Mouse (Mus musculus): ENCODE measurements around the gene Cyp4v3. TPM values are rescaled to one million over a fixed set of nuclear protein-coding genes. Genes with fewer than 3 reads are reported as not detected.
"Not testable (repeated sequence)": the region's sequence is repeated elsewhere in the genome, so short reads cannot be mapped to it uniquely, and the experiment has no call there.

Gene Cyp4v3
- 1 to 10 TPM in 1 of 2 experiments, under 1 TPM in 1; 0.73 to 1.0 TPM for total RNA-seq (2021)
- long read RNA-seq, experiment 1 = 0 reads
- long read RNA-seq, experiment 2, partial matches to known transcripts = 0 of 2 reads
- long read RNA-seq, experiment 2, other reads (novel, unspliced or antisense) = 0 of 2 reads

DNA sequence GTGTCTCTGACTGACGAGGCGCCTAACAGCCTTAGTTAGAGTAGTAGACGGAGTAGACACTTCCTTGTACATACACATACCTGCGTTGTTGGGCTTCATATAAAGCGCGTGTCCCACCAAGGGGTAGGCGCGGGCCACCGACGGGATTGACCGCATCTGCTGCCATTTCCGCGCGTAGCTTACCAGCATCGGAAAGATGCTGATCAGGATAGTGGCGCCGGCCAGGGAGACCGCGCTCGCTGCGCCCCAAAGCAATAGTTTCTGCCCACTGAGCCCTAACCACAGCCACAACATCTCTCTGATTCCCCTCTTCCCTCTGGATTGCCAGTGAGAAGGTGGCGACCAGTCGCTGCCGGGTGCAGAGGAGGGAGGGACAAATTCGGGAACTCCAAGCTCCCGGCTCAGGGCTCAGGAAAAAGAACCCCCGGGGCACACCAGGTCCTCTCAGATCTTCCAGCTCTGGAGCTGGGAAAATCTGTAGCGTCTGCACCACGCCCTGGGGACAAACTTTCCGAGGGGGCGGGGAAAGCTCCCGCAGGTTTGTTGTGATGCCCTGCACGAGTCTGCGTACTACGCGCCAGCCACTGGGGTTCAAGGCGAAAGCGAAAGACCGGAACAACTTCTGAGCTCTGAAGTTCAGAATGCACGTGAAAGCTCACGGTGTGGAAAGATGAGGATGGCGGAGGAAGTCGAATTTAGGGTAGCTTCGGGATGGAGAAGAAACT, at the start of gene Cyp4v3:
Gene Cyp4v3 (minus strand): TSS at position 532 of the 725 bp plus-strand sequence.
- DNase-seq = peak; percentile 62
- intact Hi-C loops (cut with DNase I; ENCODE audit: low total_unique reads) = no loop called here

DNA sequence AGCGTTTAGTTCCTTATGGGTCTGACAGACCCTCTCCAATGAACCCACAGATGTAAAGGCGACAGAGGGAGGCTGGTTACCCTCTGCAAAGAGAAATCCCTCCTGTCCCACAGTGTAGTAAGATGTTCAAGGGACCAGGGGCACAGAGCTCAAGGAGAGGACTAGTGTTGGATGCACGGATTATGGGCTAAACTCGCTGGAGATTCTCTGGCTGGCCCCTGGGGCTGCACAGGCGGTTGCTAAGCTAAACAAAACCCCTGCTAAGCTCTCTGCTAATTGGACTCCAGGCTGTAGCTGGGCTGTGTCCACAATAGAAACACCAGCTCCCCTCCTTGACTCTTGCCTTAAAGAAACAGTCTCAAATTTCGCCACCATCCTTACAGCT, 48.9 kb upstream of the Cyp4v3 start, which contains the start of gene Fam149a:
Gene Fam149a (minus strand): TSS at position 329 of the 385 bp plus-strand sequence.
- DNase-seq = no peak
- intact Hi-C loops (cut with DNase I; ENCODE audit: low total_unique reads) = no loop called here

DNA sequence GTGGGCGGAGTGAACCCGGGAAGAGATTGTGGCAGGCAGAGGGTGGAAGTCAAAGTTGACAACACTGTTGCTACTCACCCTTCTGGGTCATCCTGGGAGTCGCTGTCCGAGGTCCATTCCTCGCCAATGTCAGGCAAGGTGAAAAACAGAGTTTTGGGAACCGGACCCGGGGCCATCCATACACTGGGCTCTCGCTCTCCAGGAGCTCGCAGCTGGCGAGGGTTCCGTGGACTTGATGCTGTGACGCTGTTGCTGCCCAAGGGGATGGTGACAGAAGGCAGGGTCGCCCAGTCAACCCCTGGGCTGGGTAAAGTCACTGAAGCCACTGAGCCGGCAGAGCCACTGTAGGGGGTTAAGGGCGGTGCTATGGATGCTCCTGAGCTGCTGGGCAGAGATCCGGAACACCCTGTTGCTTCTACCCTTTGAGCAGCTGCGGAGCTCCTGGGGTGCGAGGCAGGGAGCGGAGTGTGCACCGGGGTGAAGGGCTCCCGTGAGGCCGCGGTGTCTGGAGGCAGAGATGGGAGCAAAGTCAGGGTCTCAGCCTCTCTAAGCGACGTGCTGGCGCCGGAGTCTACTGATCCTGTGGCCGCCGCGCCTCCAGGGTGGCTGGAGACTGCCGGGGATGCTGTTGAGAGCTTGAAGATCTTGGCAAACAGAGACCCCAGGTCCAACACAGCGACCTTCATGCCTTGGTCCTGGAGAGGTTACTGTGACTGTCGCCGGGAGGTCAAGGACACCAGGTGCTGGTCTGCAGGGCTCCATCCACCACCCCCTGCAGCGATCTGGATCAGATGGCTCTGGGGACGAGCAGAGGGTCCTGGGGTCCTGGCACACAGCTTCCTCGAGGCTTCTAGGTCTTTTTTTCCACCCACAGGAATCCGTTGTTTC, 48.3 kb upstream of the Cyp4v3 start:
- DNase-seq = no peak
- intact Hi-C loops (cut with DNase I; ENCODE audit: low total_unique reads) = no loop called here

DNA sequence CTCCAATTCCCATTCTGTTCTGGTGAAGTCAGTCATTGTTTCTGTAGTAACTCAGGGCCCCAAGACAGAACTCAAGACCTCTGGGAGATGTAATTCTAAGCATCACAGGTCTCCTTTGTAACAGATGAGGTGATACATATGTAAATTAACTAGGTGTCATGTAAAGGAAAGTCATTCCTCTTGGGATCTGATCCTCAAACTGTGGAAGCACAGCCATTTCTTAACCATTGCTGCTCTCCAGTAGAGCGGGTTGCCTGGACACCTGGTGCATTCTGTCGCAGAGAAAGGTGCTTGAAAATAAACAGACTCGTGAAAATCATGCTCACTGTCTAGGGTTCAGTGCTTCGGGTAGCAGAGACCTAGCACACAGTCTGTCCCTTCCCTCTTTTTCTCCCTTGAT, 47.6 kb upstream of the Cyp4v3 start:
- intact Hi-C loops (cut with DNase I; ENCODE audit: low total_unique reads) = no loop called here
- no peak for DNase-seq

DNA sequence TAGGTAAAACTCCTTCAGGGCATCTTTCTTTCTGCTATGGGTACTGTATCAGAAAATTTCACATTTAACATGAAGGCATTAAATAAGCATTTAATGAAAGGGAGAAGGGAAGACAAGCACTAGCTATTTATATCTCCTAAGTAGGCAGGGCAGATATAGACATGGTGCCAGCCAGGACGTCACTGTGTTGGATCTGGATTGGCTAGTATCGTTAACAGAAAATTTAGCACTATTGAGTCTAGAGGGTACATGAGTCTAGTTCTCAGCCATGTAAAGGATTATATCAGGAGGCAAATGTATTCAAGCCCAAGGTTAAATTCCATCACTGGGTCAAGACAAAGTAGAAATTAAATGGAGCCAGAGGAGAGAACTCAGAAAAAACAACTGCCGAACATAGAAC, 41.1 kb upstream of the Cyp4v3 start:
- no peak for DNase-seq
- intact Hi-C loops (cut with DNase I; ENCODE audit: low total_unique reads) = no loop called here

DNA sequence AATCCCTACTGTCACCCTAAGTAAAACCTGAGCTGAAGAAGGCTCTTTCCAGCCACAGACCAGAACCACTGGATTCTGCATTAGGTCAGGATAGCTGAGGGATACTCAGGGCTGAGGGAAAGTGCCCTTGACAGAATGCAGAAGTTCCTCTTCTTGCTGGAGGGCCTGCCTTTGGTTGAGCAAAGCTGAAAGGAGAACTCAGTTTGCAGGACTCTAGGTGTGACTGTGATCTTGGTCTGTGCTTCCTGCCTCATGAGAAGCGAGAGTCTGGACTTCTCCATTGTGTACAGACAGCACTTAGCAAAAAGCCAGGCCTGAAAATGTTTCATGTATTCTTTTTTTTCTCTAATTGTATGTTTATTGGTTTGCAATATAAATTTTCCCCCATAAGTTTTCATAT, 34.1 kb upstream of the Cyp4v3 start:
- DNase-seq = no peak

DNA sequence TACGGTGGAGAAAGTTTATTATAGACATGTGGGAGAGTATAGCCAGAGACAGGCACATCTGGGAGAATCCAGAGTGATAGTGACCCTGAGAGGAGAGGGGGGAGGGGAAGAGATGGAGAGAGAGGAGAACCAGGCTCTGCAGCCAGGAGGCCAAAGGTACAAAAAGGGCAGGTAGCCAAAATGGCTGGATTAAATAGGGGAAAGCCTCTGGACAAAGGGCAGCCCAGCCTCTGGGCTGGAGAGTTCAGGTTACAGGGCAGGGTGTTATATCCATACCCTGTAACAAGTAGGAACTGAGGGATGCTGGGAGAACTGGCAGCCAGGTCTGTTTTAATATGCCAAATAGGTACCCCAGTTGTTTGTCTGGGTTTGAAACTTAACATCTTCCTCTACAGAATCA, 30.2 kb upstream of the Cyp4v3 start:
- intact Hi-C loops (cut with DNase I; ENCODE audit: low total_unique reads) = no loop called here
- no peak for DNase-seq

More for the DNA sequence above, 34.1 kb upstream of the Cyp4v3 start:
- intact Hi-C loops (cut with DNase I; ENCODE audit: low total_unique reads) = no loop called here

DNA sequence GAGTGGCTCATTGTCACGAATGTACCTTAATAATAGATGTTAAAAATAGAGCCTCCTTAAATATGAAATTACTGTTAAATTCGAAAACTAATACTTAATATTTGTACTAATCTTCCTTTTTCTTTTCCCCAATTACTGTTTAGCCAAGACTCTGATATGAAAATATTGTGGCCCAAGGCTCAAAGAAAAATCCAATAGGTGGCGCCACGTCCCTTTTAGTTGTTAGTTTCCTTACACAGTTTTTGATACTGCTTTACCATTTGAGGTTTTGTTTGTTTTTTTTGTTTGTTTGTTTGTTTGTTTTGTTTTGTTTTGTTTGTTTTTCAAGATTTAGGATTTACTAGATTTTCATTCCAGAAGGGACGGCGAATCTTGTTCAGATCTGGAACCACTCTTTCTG, 29.3 kb upstream of the Cyp4v3 start:
- DNase-seq = no peak
- intact Hi-C loops (cut with DNase I; ENCODE audit: low total_unique reads) = no loop called here

DNA sequence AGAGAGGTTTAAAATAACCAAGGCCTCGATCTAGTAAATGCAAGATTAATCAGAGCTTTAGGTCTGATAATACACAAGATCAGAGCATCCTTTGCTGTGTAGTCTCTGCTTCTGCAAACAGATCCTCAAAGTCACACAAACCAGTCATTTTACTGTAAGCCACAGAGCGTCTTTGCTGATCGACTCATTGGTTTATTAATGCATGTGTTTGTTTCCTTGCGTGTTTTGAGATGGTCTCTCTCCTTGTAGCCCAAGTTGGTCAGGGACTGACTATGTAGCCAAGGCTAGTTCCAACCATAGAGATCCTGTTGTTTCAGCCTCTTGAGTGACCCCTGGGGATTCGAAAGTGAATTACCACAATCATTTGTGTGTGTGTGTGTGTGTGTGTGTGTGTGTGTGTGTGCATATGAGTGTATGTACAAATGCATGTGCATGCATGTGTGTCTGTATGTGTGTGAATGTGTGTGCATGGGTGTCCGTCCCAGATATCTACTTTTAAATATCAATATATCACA, 26.1 kb upstream of the Cyp4v3 start:
- intact Hi-C loops (cut with DNase I; ENCODE audit: low total_unique reads) = no loop called here
- DNase-seq = no peak

DNA sequence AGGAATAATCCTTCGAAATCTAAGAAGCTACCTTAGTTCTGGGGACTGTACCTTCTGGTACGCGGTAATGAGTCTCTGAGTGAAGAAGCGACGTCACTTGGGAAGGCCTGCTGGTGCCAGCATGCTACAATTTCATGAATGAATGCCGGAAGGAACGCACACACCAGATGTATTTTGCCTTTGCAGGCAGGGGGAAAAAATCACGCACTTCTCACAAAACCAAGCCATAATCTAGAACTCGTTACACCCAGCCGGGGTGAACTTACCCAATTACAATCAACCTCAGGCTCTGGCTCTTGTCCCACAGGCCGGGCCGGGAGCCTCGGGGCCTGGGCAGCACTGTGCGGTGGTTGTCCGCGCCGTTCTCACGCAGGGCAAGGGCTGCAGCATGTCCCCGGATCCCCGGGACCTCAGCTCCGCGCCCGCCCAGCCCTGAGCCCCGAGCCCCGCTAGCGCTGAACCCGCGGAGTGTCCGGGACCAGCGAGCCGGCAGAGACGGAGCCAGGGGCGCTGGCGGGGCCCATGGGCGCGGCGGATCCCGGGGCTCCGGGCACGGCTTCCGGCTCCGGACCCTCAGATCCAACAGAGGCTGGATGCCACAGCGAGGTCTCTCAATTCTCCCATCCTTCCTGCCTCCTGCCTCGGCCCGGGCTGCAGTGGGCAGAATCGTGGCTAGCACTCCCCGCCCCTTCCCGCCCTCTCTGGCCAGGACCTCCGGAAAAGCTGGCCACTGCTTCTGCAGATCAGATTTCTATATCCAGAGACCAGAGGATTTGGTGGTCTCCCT, 25.3 kb upstream of the Cyp4v3 start:
- intact Hi-C loops (cut with DNase I; ENCODE audit: low total_unique reads) = no loop called here
- DNase-seq = peak; percentile 59

DNA sequence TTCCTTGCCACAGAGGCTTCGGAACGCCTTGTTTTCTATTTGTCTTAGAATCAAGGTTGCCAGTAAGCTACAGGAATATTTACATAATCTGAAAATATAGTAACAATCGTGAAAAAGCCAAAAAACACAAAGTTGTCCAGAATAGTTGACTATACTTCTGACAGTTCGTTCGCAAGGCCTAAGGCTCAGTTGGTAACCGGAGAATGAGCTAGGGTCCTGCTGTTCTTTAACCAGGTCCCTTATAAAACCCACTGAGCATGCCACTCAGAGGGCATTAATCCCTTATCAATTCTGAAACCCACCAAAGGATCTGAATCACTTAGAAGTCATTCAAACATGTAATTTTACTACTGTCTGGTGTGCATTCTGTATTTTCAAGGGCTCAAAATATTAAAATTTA, 22.8 kb upstream of the Cyp4v3 start:
- intact Hi-C loops (cut with DNase I; ENCODE audit: low total_unique reads) = no loop called here
- no peak for DNase-seq

DNA sequence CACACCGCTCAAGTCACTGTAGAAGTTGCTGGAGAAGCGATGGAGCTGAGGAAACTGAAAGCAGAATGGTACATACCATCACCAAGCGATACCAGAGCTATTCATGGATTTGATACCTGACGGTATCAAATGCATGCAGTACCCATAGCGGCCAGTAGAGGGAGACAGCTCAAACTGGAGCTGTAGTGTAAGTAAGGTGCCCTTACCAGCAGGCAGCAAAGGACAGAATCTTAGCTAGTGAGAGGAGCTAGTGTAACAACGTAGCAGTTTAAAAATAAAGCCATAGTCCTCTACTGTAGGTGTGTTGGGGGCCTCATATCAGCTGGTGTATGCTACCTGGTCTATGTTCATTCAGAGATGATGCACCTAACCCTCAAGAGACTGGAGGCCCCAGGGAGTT, 12.0 kb upstream of the Cyp4v3 start:
- intact Hi-C loops (cut with DNase I; ENCODE audit: low total_unique reads) = no loop called here
- peak; percentile 21 for DNase-seq

DNA sequence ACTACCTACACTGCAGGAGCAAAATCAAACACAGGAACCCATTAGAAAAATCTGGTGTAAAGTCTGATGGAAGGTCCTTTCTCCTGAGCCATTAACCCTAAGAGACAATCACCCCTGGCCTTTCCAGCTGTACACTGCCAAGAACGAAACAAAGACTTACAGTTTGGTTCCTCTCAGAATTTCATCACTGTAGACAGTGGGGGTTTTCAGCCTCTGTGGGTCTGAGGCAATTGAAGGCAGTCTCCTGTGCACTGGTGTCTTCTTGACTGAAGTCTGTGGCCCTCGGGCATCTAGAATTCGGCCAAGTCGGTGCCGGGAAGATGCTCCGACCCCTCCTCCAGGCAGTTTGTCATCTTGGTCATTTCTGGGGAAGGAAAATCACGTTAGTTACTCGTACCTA, 11.3 kb upstream of the Cyp4v3 start:
- intact Hi-C loops (cut with DNase I; ENCODE audit: low total_unique reads) = no loop called here
- DNase-seq = no peak

DNA sequence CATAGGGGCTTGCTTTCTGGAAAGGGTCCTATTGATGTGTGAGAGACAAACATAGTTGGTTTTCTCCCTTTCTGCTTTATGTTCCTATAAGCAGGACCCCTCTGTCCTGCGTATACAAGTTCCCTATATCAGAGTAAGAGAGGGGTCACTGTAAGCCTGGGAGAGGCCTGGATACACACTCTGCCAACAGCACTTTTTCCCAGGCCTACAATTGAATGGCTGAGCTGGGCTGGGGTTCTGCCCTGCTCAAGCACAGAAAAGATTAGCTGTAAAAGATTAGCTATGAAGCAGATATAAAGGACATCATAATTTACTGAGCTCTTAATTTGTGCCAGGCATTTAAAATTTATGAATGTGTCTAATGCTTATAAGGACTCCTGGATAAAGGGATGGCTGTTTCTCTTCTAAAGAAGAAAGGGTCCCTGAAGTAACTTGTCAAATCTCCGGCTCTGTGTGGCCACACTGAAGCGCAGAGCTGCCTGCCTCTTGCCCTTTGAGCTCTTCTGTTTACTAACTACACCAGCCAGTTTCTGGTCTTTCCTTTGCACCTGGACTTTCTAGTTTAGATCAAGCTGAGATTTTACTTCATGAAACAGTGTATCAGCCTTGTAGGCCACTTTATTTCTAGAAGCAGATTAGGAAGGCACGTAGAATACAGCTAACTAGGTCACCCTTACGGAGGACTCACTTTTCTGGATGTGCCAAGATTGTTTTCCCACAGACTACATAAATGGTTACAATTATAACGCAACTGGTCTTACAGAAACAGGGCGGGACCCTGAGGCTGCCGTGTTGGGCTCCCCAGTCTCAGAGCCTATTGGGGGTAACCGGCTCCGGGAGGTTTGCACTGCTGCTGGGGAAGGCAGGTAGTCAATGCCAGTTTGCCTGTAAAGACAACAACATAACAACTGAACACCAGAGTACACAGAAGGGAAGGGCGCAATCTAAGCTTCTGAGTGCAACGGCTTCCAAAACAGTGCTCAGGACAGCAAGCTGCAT, 8.9 kb upstream of the Cyp4v3 start:
- DNase-seq = no peak
- intact Hi-C loops (cut with DNase I; ENCODE audit: low total_unique reads) = no loop called here

DNA sequence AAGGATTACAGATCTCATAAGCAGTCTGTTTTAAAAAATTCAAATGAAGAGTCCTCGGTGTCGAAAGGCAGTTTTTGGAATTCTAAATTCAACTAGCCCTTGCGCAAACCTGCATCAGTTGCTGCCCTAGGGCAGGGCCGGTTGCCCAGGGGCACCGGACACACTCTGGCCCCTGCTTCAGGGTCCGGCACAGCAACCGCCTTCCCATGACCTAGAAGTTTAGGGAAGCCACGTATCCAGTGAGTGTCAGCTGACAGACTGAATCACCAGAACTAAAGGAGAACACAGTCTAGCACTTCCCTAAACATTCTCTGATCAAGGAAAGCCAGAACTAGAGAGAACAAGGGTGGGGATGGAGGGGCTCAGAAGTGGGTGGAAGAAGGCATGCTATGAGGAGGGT, 477 bp upstream of the Cyp4v3 start:
- intact Hi-C loops (cut with DNase I; ENCODE audit: low total_unique reads) = no loop called here
- DNase-seq = peak; percentile 14

DNA sequence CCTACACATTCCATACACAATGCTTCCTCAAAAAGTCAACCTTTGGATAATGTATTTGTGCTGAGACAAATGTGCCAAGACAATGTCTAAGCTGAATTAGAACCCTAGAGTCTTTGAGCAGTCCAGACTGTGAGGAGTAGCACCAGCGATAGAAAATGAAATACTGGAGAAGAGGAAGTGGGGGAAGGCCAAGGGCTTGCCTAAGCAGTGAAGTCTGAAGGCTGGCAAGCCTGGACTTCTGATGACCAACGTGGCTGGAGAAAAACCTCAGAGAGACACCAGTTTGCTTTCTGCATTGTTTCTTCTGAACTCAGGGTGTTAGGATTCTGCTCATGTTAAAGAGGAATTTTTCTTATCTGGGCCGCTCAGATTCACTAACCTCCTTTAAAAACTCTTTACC, 2.2 kb downstream of the Cyp4v3 start:
- DNase-seq = no peak
- intact Hi-C loops (cut with DNase I; ENCODE audit: low total_unique reads) = no loop called here

DNA sequence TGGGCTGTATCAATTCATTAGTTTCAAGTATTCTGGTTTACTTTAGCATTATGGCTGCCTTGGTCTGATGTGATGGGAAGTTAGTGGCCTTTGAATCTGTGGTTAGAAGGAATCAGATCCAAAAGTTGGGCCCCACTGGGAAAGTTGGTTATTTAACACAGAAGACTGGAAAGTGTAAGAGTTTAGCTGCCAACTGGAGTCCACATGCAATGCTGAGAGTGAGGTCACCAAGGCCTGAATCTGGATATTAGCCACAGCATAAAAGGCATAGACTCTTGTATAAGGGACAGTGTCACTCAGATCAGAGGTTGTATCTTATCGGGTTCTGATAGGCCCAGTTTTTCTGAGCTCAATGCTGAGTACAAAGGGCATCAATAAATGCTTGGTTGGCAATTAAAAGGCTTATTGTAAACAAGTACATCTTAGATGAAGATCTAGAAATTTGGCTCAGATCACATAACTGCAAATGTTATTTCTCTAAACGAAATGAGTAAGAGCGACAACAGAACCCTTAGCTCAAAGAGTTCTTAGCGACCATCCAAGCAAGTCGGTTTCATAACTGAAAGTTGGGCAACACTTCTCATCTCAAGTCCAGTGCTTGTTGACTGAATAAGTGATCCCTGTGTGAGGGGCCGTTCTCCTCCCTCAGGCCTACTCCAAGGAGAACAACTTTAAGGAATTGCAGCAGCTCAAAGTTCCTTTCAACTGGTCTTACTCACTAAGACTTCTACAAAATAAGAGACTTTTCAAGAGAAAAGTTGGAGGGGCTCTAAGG, 3.6 kb downstream of the Cyp4v3 start:
- intact Hi-C loops (cut with DNase I; ENCODE audit: low total_unique reads) = no loop called here
- no peak for DNase-seq

DNA sequence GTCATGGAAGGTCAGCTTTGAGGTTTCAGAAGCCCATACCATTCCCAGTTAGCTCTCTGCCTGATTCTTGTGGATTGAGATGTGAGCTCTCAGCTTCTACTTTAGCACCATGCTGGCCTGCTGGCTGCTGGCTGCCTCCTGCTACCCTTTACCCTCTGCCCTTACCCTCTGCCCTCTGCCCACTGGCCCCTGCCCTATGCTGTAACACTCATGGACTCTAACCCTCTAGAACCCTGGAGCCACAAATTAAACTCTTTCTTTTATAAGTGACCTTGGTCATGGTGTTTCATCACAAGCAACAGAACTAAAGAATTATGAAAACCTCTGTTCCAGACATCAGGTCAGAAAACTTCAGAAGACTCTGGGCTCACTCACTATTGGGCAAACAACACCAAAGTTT, 5.9 kb downstream of the Cyp4v3 start:
- DNase-seq; intact Hi-C loops (cut with DNase I; ENCODE audit: low total_unique reads): not testable (repeated sequence)

Data from gastrocnemius, postnatal 14 days (tissue).